Mouse (Mus musculus): ENCODE data around the gene Hhip.
"Not testable (repeated sequence)": the region's sequence is repeated elsewhere in the genome, so short reads cannot be mapped to it uniquely, and the experiment has no call there.

Gene Hhip

GRCm38 (mm10) chr8:79993507-79993906 lies 64.3 kb downstream of the Hhip start:
- DNase-seq (ENCODE audit: low read depth, low spot score) = no peak

GRCm38 (mm10) chr8:79992121-79992848 lies 65.5 kb downstream of the Hhip start:
- DNase-seq (ENCODE audit: low read depth, low spot score) = no peak

- DNase-seq (ENCODE audit: low read depth, low spot score) = not testable (repeated sequence)
These were observed 66.4 kb downstream of the Hhip start for GRCm38 (mm10) chr8:79991420-79991819.

- DNase-seq (ENCODE audit: low read depth, low spot score) = no peak
These were observed 72.9 kb downstream of the Hhip start for GRCm38 (mm10) chr8:79984946-79985345.

GRCm38 (mm10) chr8:79982144-79982543 lies 75.7 kb downstream of the Hhip start:
- no peak for DNase-seq (ENCODE audit: low read depth, low spot score)

- no peak for DNase-seq (ENCODE audit: low read depth, low spot score)
These were observed 91.6 kb downstream of the Hhip start for GRCm38 (mm10) chr8:79966159-79966558.

GRCm38 (mm10) chr8:79952857-79953256 lies 104.9 kb downstream of the Hhip start:
- no peak for DNase-seq (ENCODE audit: low read depth, low spot score)

GRCm38 (mm10) chr8:79950376-79950775 lies 107.4 kb downstream of the Hhip start:
- DNase-seq (ENCODE audit: low read depth, low spot score) = no peak

- no peak for DNase-seq (ENCODE audit: low read depth, low spot score)
These were observed 112.2 kb downstream of the Hhip start for GRCm38 (mm10) chr8:79945501-79946076.

- DNase-seq (ENCODE audit: low read depth, low spot score) = no peak
These were observed 116.7 kb downstream of the Hhip start for GRCm38 (mm10) chr8:79941070-79941469.

GRCm38 (mm10) chr8:79936856-79937445 lies 120.9 kb downstream of the Hhip start:
- DNase-seq (ENCODE audit: low read depth, low spot score) = no peak

GRCm38 (mm10) chr8:79935793-79936192 lies 122.0 kb downstream of the Hhip start:
- DNase-seq (ENCODE audit: low read depth, low spot score) = no peak

GRCm38 (mm10) chr8:79929202-79929601 lies 128.6 kb downstream of the Hhip start:
- DNase-seq (ENCODE audit: low read depth, low spot score) = no peak

- DNase-seq (ENCODE audit: low read depth, low spot score) = no peak
These were observed 140.6 kb downstream of the Hhip start for GRCm38 (mm10) chr8:79917211-79917610.

All from c-Kit-negative CD71-positive TER-119-positive erythroid progenitor cells, embryonic 14.5 days (primary cell).